Comparison of ENCODE assay signal across 19 mouse cellular contexts in the genomic region with DNA sequence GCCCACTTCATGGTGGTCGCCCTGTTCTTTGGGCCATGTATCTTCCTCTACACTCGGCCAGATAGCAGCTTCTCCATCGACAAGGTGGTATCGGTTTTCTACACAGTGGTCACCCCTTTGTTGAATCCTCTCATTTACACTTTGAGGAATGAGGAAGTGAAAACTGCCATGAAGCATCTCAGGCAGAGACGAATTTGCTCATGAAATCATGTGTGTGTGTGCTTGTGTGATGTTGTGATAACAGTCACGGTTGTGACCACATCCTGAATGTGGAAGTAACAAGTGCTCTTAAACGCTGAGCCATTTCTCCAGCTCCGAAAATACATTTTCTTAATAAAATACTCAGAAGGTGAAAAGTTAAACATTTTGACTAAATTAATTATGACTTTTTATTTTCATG. TPM values are rescaled to one million over a fixed set of nuclear protein-coding genes. Genes with fewer than 3 reads are reported as not detected.
DNase-seq lines count a peak whose midpoint lies in the region; ATAC-seq and TF ChIP-seq lines count a peak whose summit lies in the region.
"Had no signal": no experiment of that assay in that cellular context is flagged by ENCODE, and none has a peak within 500 bp of the region (broad histone marks: within the 10 kb centered on the region; RNA-seq: fewer than 3 reads in every experiment).

No protein-coding gene starts in this region.

- peak; percentile 100 for ATAC-seq in common myeloid progenitor, adult 5-6 weeks (replicated peaks; ENCODE audit: low read depth, poor library complexity, severe bottlenecking)
- ATAC-seq in inflammation-experienced regulatory T-cells, adult 6 months: no peak
- ATAC-seq: hindbrain, embryonic 16.5 days had no signal

- no peak overlapping the region for H3K27ac ChIP-seq in layer of hippocampus, adult 2 months
- H3K27ac ChIP-seq: limb, embryonic 13.5 days; lung, embryonic 15.5 days had no signal

- DNase-seq in lung, postnatal 36 days: peak; percentile 4
- no peak for DNase-seq in lung, postnatal 4 days
- DNase-seq in naive thymus-derived CD4-positive, alpha-beta T cell, adult 2 months (ENCODE audit: low read depth): peak; percentile 60
- DNase-seq in kidney, postnatal 10 days: no peak
- no peak for DNase-seq in layer of hippocampus, adult 2 months (ENCODE audit: low spot score in 2 of 2)
- no peak for DNase-seq in heart, adult 8-10 months (ENCODE audit: low spot score)
- DNase-seq: adrenal gland, postnatal 10 days; cerebellum, adult 11-12 months; kidney, postnatal 14 days; midbrain, embryonic 14.5 days had no signal

- no peak for TF ChIP-seq CTCF in layer of hippocampus, adult 2 months (conservative IDR thresholded peaks at IDR 0.05)

- H3K4me3 ChIP-seq in layer of hippocampus, adult 2 months: no peak overlapping the region
- H3K4me3 ChIP-seq: limb, embryonic 13.5 days; lung, embryonic 15.5 days had no signal

RNA-seq across cellular contexts. Expression of a gene that starts 8.3 kb away (rescaled TPM):
- total RNA-seq in common myeloid progenitor, adult 5-6 weeks (2017): not detected in 2 replicates
- polyA plus RNA-seq in inflammation-experienced regulatory T-cells, adult 6 months (2017; shearing (Covaris generic)): not detected
- not detected for total RNA-seq in layer of hippocampus, adult 2 months (2021)
- not detected for total RNA-seq in heart, adult 8-10 months (2022)
- total RNA-seq: adrenal gland, postnatal 10 days; gastrocnemius, postnatal 4 days; left cerebral cortex, adult 18-20 months had no signal
- polyA plus RNA-seq: heart, embryonic 16.5 days; hindbrain, embryonic 16.5 days; limb, embryonic 13.5 days; lung, embryonic 15.5 days; midbrain, embryonic 14.5 days; neural tube, embryonic 14.5 days had no signal

RNA-seq across cellular contexts. Expression of a gene that starts 16.2 kb away (rescaled TPM):
- total RNA-seq in common myeloid progenitor, adult 5-6 weeks (2017): not detected in 2 replicates
- polyA plus RNA-seq in inflammation-experienced regulatory T-cells, adult 6 months (2017; shearing (Covaris generic)): not detected
- not detected for total RNA-seq in layer of hippocampus, adult 2 months (2021)
- not detected for total RNA-seq in heart, adult 8-10 months (2022)
- total RNA-seq: adrenal gland, postnatal 10 days; left cerebral cortex, adult 18-20 months had no signal
- polyA plus RNA-seq: heart, embryonic 16.5 days; hindbrain, embryonic 16.5 days; limb, embryonic 13.5 days; lung, embryonic 15.5 days; midbrain, embryonic 14.5 days; neural tube, embryonic 14.5 days had no signal

RNA-seq across cellular contexts. Expression of a gene that starts 37.0 kb away (rescaled TPM):
- total RNA-seq in common myeloid progenitor, adult 5-6 weeks (2017): not detected in 2 replicates
- under 1 TPM in 1 of 3 experiments, not detected in 2; 0.17 TPM for polyA plus RNA-seq in inflammation-experienced regulatory T-cells, adult 6 months (2017; shearing (Covaris generic))
- total RNA-seq in layer of hippocampus, adult 2 months (2021): not detected
- total RNA-seq in heart, adult 8-10 months (2022): not detected
- total RNA-seq: adrenal gland, postnatal 10 days; gastrocnemius, postnatal 4 days; left cerebral cortex, adult 18-20 months had no signal
- polyA plus RNA-seq: heart, embryonic 16.5 days; hindbrain, embryonic 16.5 days; limb, embryonic 13.5 days; lung, embryonic 15.5 days; midbrain, embryonic 14.5 days; neural tube, embryonic 14.5 days had no signal

RNA-seq across cellular contexts. Expression of a gene that starts 44.4 kb away (rescaled TPM):
- not detected in 2 replicates for total RNA-seq in common myeloid progenitor, adult 5-6 weeks (2017)
- under 1 TPM in 1 of 3 experiments, not detected in 2; 0.63 TPM for polyA plus RNA-seq in inflammation-experienced regulatory T-cells, adult 6 months (2017; shearing (Covaris generic))
- total RNA-seq in layer of hippocampus, adult 2 months (2021): not detected
- not detected for total RNA-seq in heart, adult 8-10 months (2022)
- total RNA-seq: adrenal gland, postnatal 10 days; left cerebral cortex, adult 18-20 months had no signal
- polyA plus RNA-seq: heart, embryonic 16.5 days; hindbrain, embryonic 16.5 days; limb, embryonic 13.5 days; lung, embryonic 15.5 days; midbrain, embryonic 14.5 days; neural tube, embryonic 14.5 days had no signal

RNA-seq across cellular contexts. Expression of a gene that starts 54.0 kb away (rescaled TPM):
- not detected in 2 replicates for total RNA-seq in common myeloid progenitor, adult 5-6 weeks (2017)
- polyA plus RNA-seq in inflammation-experienced regulatory T-cells, adult 6 months (2017; shearing (Covaris generic)): not detected
- not detected for total RNA-seq in layer of hippocampus, adult 2 months (2021)
- not detected for total RNA-seq in heart, adult 8-10 months (2022)
- total RNA-seq: adrenal gland, postnatal 10 days; gastrocnemius, postnatal 4 days; left cerebral cortex, adult 18-20 months had no signal
- polyA plus RNA-seq: heart, embryonic 16.5 days; hindbrain, embryonic 16.5 days; limb, embryonic 13.5 days; lung, embryonic 15.5 days; midbrain, embryonic 14.5 days had no signal

Comparison
In these comparisons a context has a peak if more than half of its experiments do, and no peak if none do; other contexts are left out.
1. DNase-seq: peak in lung, postnatal 36 days (single experiment) and naive thymus-derived CD4-positive, alpha-beta T cell, adult 2 months (single experiment); none in lung, postnatal 4 days (0 of 2), kidney, postnatal 10 days (single experiment), layer of hippocampus, adult 2 months (0 of 2) and heart, adult 8-10 months (single experiment).